Mouse (Mus musculus) heart, embryonic 10.5 days (tissue): ENCODE data around the gene Gm21915. TPM values are rescaled to one million over a fixed set of nuclear protein-coding genes. Genes with fewer than 3 reads are reported as not detected.
A peak's percentile ranks its signal among the peaks of the same experiment; 100 is the strongest.

Experiments
- DNase-seq: peaks from one replicate; pipeline ENCODE4 v3.0.0-alpha.2; 2017; ENCODE audit warnings: low spot score
- H3K27ac ChIP-seq: fragments of 300-500 bp; sonication (generic); 2 replicates; pipeline ENCODE4 v1.5.1; 2016; ENCODE audit warnings: mild to moderate bottlenecking
- H3K27me3 ChIP-seq: fragments of 300-500 bp; sonication (generic); 2 replicates; pipeline ENCODE4 v1.6.1; 2016; ENCODE audit warnings: mild to moderate bottlenecking; ENCODE audit not compliant: poor library complexity, insufficient read depth, severe bottlenecking
- H3K36me3 ChIP-seq: fragments of 300-500 bp; sonication (generic); 2 replicates; pipeline ENCODE4 v1.6.1; 2016; ENCODE audit warnings: mild to moderate bottlenecking, moderate library complexity
- H3K4me1 ChIP-seq: fragments of 300-500 bp; sonication (generic); 2 replicates; pipeline ENCODE4 v1.6.1; 2016; ENCODE audit warnings: mild to moderate bottlenecking
- H3K4me3 ChIP-seq: fragments of 300-500 bp; sonication (generic); 2 replicates; pipeline ENCODE4 v1.5.1; 2016; ENCODE audit warnings: mild to moderate bottlenecking, moderate library complexity
- H3K9me3 ChIP-seq: fragments of 300-500 bp; sonication (generic); 2 replicates; pipeline ENCODE4 v1.6.1; 2016; ENCODE audit warnings: mild to moderate bottlenecking, moderate library complexity
- WGBS: fragments of 180-500 bp; shearing (Covaris S2); methylation state at CpG from one replicate; pipeline ENCODE4 v1.1.7; 2016; 5-methylcytosine and 5-hydroxymethylcytosine counted together
- polyA plus RNA-seq: library from polyadenylated mRNA; unstranded; fragments of >200 nt; fragmentation: Nextera tagmentation; extraction: Ambion mirVana; gene quantifications from 2 replicates; pipeline ENCODE4 v1.2.1, GENCODE M21; 2016

Gene Gm21915
- polyA plus RNA-seq, 1 experiment from 2014 or later = not detected

- WGBS = 2% methylated on average over 14 of the region's 14 CpGs
- H3K4me1 ChIP-seq = peaks cover 13% of the 10 kb centered on the region
- no peaks in the 10 kb centered on the region for H3K36me3 ChIP-seq
- H3K4me3 ChIP-seq = peak overlapping the region; percentile 68
- H3K27ac ChIP-seq = peak overlapping the region; percentile 81
- H3K27me3 ChIP-seq = no peaks in the 10 kb centered on the region
- H3K9me3 ChIP-seq = no peaks in the 10 kb centered on the region
- peak; percentile 77 for DNase-seq
Observed at GRCm38 (mm10) chr9:40638394-40639049, 31.9 kb upstream of the Gm21915 start.

- Histone ChIP-seq H3K27ac (no peak overlapping the region), H3K4me1 (peaks cover 13% of the 10 kb centered on the region), H3K4me3 (no peak overlapping the region), H3K9me3 (no peaks in the 10 kb centered on the region), H3K27me3 (0 out of 2 replicates have a peak, but pooled peaks cover 4% of the 10 kb centered on the region), H3K36me3 (no peaks in the 10 kb centered on the region)
- DNase-seq = no peak
- WGBS = 71% methylated on average over 10 of the region's 10 CpGs
Observed at GRCm38 (mm10) chr9:40639536-40640187, 30.8 kb upstream of the Gm21915 start.

DNA sequence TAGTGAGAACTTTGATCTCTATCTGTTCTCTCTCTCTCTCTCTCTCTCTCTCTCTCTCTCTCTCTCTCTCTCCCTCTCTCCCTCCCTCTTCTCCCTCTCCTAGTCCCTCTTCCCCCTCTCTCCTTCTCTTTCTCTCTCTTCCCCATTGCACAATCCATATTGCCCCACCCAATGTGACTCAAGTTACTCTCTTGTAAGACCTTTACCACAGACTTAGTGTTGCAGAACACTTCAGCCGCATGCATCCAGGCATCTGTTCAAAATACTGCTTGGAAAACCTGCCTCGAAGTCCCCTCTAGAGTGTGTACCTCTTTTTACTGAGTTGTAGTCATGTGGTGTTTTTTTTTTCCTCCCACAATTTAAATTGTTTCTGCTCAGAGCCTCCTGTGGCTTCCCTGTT is 29.1 kb upstream of the Gm21915 start:
- DNase-seq = no peak
- Histone ChIP-seq H3K9me3 (no peaks in the 10 kb centered on the region), H3K27me3 (0 out of 2 replicates have a peak, but pooled peaks cover 4% of the 10 kb centered on the region), H3K36me3 (no peaks in the 10 kb centered on the region), H3K4me3 (no peak overlapping the region), H3K27ac (no peak overlapping the region), H3K4me1 (peaks cover 13% of the 10 kb centered on the region)
- 86% methylated on average over 2 of the region's 2 CpGs for WGBS

DNA sequence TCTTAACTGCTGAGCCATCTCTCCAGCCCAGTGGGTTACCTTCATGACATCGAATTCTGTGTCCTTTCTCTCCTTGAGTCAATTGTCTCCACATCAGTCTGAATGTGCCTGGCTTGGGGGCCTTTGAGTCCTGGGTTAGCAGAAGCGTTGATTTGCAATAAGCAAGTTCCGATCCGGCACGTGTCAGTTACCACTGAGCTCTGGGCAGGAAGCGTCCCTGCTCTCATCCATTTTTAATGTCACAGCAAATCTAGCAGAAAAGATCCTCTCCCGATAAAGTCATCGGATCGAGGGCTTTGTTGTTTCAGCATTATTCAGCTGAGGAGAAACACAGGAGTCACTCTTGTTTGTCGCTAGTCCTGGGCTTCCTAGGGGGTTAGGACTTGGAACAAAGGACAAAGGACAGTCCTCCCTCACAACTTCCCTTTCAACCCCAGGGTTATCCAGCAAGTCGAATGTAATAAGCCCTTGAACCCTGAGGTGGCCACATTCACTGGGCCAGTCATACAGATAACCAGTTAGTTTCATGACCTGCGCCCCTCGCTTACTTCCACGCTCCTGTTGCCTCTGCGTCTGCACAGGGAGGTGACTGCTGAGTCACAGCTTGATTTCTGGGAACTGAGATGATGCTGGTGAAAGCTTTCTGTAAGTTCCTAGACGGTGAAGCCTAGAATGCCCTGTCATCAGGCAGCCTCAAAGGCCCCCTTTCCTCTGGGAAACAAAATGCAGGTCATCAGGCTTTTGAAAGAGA is 27.8 kb upstream of the Gm21915 start:
- no peak for DNase-seq
- WGBS = 24% methylated on average over 16 of the region's 16 CpGs
- Histone ChIP-seq H3K27me3 (0 out of 2 replicates have a peak, but pooled peaks cover 4% of the 10 kb centered on the region), H3K4me1 (peaks cover 13% of the 10 kb centered on the region), H3K4me3 (no peak overlapping the region), H3K36me3 (no peaks in the 10 kb centered on the region), H3K27ac (no peak overlapping the region), H3K9me3 (no peaks in the 10 kb centered on the region)

DNA sequence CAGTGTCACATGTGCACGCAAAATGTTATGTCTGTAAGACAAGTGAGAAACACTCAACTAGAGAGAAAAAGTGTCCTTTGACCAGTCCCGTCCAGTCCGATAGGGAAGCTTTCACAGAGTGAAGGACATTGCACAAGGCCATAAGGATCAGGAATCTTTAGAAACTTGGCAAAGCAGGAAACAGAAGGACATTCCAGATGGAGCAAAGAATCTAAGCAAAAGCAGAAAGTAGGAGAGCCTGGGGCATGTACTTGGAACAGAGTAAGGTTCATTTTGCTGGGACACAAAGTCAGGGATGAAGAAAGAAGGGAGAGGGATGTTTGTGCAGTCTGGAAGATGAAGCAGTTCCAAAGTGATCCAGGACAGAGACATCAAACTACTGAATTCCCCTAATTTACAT is 21.0 kb upstream of the Gm21915 start:
- DNase-seq = no peak

DNA sequence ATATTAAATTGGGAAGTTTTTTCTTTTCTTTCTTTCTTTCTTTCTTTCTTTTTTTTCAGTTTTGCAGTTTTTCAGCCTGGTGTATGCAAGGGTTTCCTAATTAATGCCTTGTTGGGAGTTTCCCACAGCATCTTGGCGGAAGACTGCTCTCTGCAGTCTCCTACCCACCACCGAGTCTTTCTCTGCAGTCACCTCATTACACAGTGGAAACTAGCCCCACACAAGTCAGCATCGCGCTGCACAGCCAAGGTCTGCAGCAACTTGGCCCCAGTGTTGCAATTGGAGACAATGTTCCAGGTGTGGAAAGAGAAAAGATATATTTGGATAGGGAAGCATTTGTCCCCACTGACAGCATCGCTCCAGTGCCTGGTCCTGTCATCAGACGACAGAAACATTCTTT is 20.4 kb upstream of the Gm21915 start:
- Histone ChIP-seq H3K27me3 (no peaks in the 10 kb centered on the region), H3K36me3 (no peaks in the 10 kb centered on the region), H3K4me3 (no peak overlapping the region), H3K9me3 (no peaks in the 10 kb centered on the region), H3K27ac (no peak overlapping the region), H3K4me1 (peaks cover 6% of the 10 kb centered on the region; the same call in 1 of the 2 replicates)
- WGBS = 70% methylated on average over 6 of the region's 6 CpGs
- DNase-seq = no peak

More for the DNA sequence above, 21.0 kb upstream of the Gm21915 start:
- H3K4me1 ChIP-seq = peaks cover 6% of the 10 kb centered on the region; the same call in 1 of the 2 replicates
- H3K9me3 ChIP-seq = no peaks in the 10 kb centered on the region
- no peak overlapping the region for H3K4me3 ChIP-seq
- H3K27ac ChIP-seq = no peak overlapping the region
- H3K36me3 ChIP-seq = no peaks in the 10 kb centered on the region
- WGBS = 91% methylated on average over 3 of the region's 3 CpGs
- H3K27me3 ChIP-seq = 0 out of 2 replicates have a peak, but pooled peaks cover under 1% of the 10 kb centered on the region

- H3K36me3 ChIP-seq = no peaks in the 10 kb centered on the region
- 76% methylated on average over 4 of the region's 4 CpGs for WGBS
Observed at GRCm38 (mm10) chr9:40651239-40651859, 19.1 kb upstream of the Gm21915 start.

DNA sequence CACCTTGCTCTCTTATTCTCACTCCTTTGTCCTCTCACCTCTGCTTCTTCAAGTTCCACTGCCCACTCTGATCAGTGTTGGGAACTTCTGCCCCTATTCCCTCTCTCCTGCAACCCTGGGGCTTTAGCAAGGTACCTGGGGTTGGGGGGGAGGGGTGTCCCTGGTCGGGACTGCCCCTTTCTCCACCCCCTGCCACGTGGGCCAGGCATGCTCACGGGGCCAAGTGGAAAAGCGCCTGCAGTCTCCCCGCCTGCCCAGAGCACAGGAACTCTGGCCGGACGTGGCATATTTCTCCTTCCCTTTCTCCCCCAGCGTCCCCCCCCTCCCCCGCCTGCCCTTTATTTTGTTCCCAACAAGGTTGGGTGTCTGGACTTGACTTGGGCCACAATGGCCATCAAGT is 17.7 kb upstream of the Gm21915 start:
- Histone ChIP-seq H3K9me3 (no peaks in the 10 kb centered on the region), H3K36me3 (no peaks in the 10 kb centered on the region), H3K27me3 (no peaks in the 10 kb centered on the region), H3K4me3 (no peak overlapping the region), H3K27ac (peak overlapping the region; percentile 67; the same call in 1 of the 2 replicates), H3K4me1 (peaks cover 6% of the 10 kb centered on the region; the same call in 1 of the 2 replicates)
- DNase-seq = no peak
- 27% methylated on average over 9 of the region's 9 CpGs for WGBS

More at GRCm38 (mm10) chr9:40651239-40651859, 19.1 kb upstream of the Gm21915 start:
- H3K27me3 ChIP-seq = no peaks in the 10 kb centered on the region
- no peaks in the 10 kb centered on the region for H3K9me3 ChIP-seq
- DNase-seq = no peak
- no peak overlapping the region for H3K4me3 ChIP-seq
- peaks cover 6% of the 10 kb centered on the region; the same call in 1 of the 2 replicates for H3K4me1 ChIP-seq
- H3K27ac ChIP-seq = no peak overlapping the region

GRCm38 (mm10) chr9:40666190-40666803 is 4.1 kb upstream of the Gm21915 start:
- Histone ChIP-seq H3K9me3 (0 out of 2 replicates have a peak, but pooled peaks cover 2% of the 10 kb centered on the region), H3K36me3 (no peaks in the 10 kb centered on the region), H3K4me3 (no peak overlapping the region), H3K27ac (no peak overlapping the region), H3K27me3 (no peaks in the 10 kb centered on the region), H3K4me1 (peaks cover under 1% of the 10 kb centered on the region; the same call in 1 of the 2 replicates)
- WGBS = 74% methylated on average over 9 of the region's 9 CpGs
- no peak for DNase-seq

GRCm38 (mm10) chr9:40671323-40671930 is 1.0 kb downstream of the Gm21915 start:
- Histone ChIP-seq H3K27me3 (0 out of 2 replicates have a peak, but pooled peaks cover 4% of the 10 kb centered on the region), H3K4me3 (no peak overlapping the region), H3K27ac (no peak overlapping the region), H3K4me1 (peaks cover 7% of the 10 kb centered on the region), H3K36me3 (no peaks in the 10 kb centered on the region), H3K9me3 (no peaks in the 10 kb centered on the region)
- no peak for DNase-seq
- 35% methylated on average over 4 of the region's 4 CpGs for WGBS

DNA sequence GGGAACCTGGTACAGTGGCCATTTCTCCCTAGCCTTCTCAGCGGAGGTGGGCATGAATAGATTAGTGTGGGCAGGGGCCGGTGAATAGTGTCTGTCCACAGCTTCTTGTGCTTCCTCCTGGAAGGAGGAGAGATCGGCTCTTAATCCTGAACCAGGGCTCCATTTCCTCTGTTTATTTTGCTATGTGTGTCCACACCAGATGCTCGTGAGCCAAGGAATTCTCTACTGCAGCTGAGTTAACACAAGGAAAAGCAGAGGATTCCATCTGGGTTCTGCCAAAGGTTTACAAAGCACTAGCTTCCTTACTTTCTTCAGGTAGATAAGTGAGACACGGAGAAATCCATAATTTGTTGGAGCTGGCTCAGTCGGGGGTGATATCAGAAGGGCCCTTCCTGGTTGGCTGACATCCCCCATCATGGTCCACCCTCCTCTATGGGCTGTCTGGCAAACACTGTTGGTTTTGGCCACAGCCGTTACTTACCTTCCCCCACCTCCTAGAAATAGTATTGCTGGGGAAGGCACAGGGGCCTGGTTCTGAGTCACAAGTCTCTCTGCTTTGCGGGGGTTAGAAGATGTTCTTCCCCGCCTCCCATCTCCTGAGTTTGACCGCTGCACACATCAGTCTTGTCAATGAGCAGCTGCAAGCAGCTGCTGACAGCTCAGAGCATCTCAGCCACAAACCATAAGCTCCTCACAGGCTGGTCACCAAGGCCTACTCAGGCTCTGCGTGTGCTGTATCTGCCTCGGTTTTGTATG is 5.0 kb downstream of the Gm21915 start:
- Histone ChIP-seq H3K4me1 (peaks cover 7% of the 10 kb centered on the region), H3K36me3 (no peaks in the 10 kb centered on the region), H3K27ac (no peak overlapping the region), H3K9me3 (no peaks in the 10 kb centered on the region), H3K27me3 (0 out of 2 replicates have a peak, but pooled peaks cover 4% of the 10 kb centered on the region), H3K4me3 (no peak overlapping the region)
- WGBS = 57% methylated on average over 12 of the region's 12 CpGs
- DNase-seq = no peak
